Mouse (Mus musculus) frontal cortex, adult 2 months (tissue): Measurements from ENCODE around the gene Tmx4. TPM values are rescaled to one million over a fixed set of nuclear protein-coding genes. Genes with fewer than 3 reads are reported as not detected.
"Not testable (repeated sequence)": the region's sequence is repeated elsewhere in the genome, so short reads cannot be mapped to it uniquely, and the experiment has no call there.

Source experiments
- DNase-seq, 2 experiments: peaks; one replicate each; pipeline ENCODE4 v3.0.0; 2022; ENCODE audit warnings: low spot score in 1 of 2; ENCODE audit errors: extremely low spot score in 1 of 2
- polyA plus RNA-seq: library from polyadenylated mRNA; depleted of rRNA; stranded (reverse); fragments of >200 nt; gene quantifications from 2 replicates; pipeline ENCODE4 v1.2.3, GENCODE M21; 2012; rRNA removed

Tmx4 gene
- polyA plus RNA-seq: 83.8 and 89.0 TPM in 2 replicates

GRCm38 (mm10) chr2:134643514-134644300 lies at the start of gene Tmx4:
TSS of gene Tmx4 (minus strand) at chr2:134644145.
- peak; percentile 95 to 98 for DNase-seq

GRCm38 (mm10) chr2:134692125-134692524 lies 48.2 kb upstream of the Tmx4 start:
- no peak for DNase-seq

GRCm38 (mm10) chr2:134691055-134691454 lies 47.1 kb upstream of the Tmx4 start:
- no peak for DNase-seq

GRCm38 (mm10) chr2:134682326-134682725 lies 38.4 kb upstream of the Tmx4 start:
- no peak for DNase-seq

- peak; percentile 21 to 80 for DNase-seq
Observed at GRCm38 (mm10) chr2:134681271-134681961, 37.5 kb upstream of the Tmx4 start.

- DNase-seq: no peak
Observed at GRCm38 (mm10) chr2:134679567-134679966, 35.6 kb upstream of the Tmx4 start.

- no peak for DNase-seq
Observed at GRCm38 (mm10) chr2:134675465-134675864, 31.5 kb upstream of the Tmx4 start.

- peak in 1 of 2 experiments; percentile 39 for DNase-seq
Observed at GRCm38 (mm10) chr2:134673604-134674003, 29.7 kb upstream of the Tmx4 start.

GRCm38 (mm10) chr2:134656477-134656876 lies 12.5 kb upstream of the Tmx4 start:
- DNase-seq: no peak

GRCm38 (mm10) chr2:134654668-134655067 lies 10.7 kb upstream of the Tmx4 start:
- DNase-seq: no peak

- DNase-seq: no peak
Observed at GRCm38 (mm10) chr2:134652759-134653158, 8.8 kb upstream of the Tmx4 start.

- peak; percentile 65 to 67 for DNase-seq
Observed at GRCm38 (mm10) chr2:134648999-134649398, 5.1 kb upstream of the Tmx4 start.

- no peak for DNase-seq
Observed at GRCm38 (mm10) chr2:134645752-134646151, 1.8 kb upstream of the Tmx4 start.

GRCm38 (mm10) chr2:134645166-134645565 lies 1.2 kb upstream of the Tmx4 start:
- DNase-seq: peak in 1 of 2 experiments; percentile 29

GRCm38 (mm10) chr2:134644301-134644912 lies 462 bp upstream of the Tmx4 start:
- DNase-seq: peak in 1 of 2 experiments; percentile 12

- DNase-seq: peak in 1 of 2 experiments; percentile 16
Observed at GRCm38 (mm10) chr2:134642377-134642776, 1.6 kb downstream of the Tmx4 start.

- no peak for DNase-seq
Observed at GRCm38 (mm10) chr2:134641372-134641771, 2.6 kb downstream of the Tmx4 start.

- no peak for DNase-seq
Observed at GRCm38 (mm10) chr2:134640398-134640797, 3.5 kb downstream of the Tmx4 start.

GRCm38 (mm10) chr2:134628541-134628940 lies 15.4 kb downstream of the Tmx4 start:
- DNase-seq: not testable (repeated sequence)

- no peak for DNase-seq
Observed at GRCm38 (mm10) chr2:134604935-134605334, 39.0 kb downstream of the Tmx4 start.

- DNase-seq: no peak
Observed at GRCm38 (mm10) chr2:134591081-134591694, 52.8 kb downstream of the Tmx4 start.
